Mouse (Mus musculus): Measurements from ENCODE around the gene BC107364.
A peak's percentile ranks its signal among the peaks of the same experiment; 100 is the strongest.
"Not testable (repeated sequence)": the region's sequence is repeated elsewhere in the genome, so short reads cannot be mapped to it uniquely, and the experiment has no call there.

The BC107364 gene

GRCm38 (mm10) chr3:96410966-96411365 is 41.1 kb downstream of the BC107364 start:
- DNase-seq = no peak

- no peak for DNase-seq
Observed at GRCm38 (mm10) chr3:96409701-96410246, 42.3 kb downstream of the BC107364 start.

GRCm38 (mm10) chr3:96408111-96408510 is 44.0 kb downstream of the BC107364 start:
- DNase-seq = not testable (repeated sequence)

GRCm38 (mm10) chr3:96405541-96406503 is 46.3 kb downstream of the BC107364 start:
- DNase-seq = no peak

GRCm38 (mm10) chr3:96405004-96405403 is 47.1 kb downstream of the BC107364 start:
- no peak for DNase-seq

GRCm38 (mm10) chr3:96404450-96404849 is 47.7 kb downstream of the BC107364 start:
- DNase-seq = no peak

- DNase-seq = no peak
Observed at GRCm38 (mm10) chr3:96403016-96403415, 49.1 kb downstream of the BC107364 start.

- DNase-seq = peak; percentile 16 to 18
Observed at GRCm38 (mm10) chr3:96401832-96402501, 50.1 kb downstream of the BC107364 start.

- DNase-seq = no peak
Observed at GRCm38 (mm10) chr3:96401474-96401831, 50.7 kb downstream of the BC107364 start.

- no peak for DNase-seq
Observed at GRCm38 (mm10) chr3:96398911-96399310, 53.2 kb downstream of the BC107364 start.

- DNase-seq = no peak
Observed at GRCm38 (mm10) chr3:96396857-96397256, 55.2 kb downstream of the BC107364 start.

GRCm38 (mm10) chr3:96387202-96387601 is 64.9 kb downstream of the BC107364 start:
- DNase-seq = not testable (repeated sequence)
